Mouse (Mus musculus) neural tube, embryonic 15.5 days (tissue): ENCODE data around the gene Mtfp1. TPM values are rescaled to one million over a fixed set of nuclear protein-coding genes. Genes with fewer than 3 reads are reported as not detected.
"Not testable (repeated sequence)": the region's sequence is repeated elsewhere in the genome, so short reads cannot be mapped to it uniquely, and the experiment has no call there.

Experiments used
- ATAC-seq: fragments of 200-750 bp; cut with Nextera tagmentation; 2 replicates; pipeline ENCODE4 v1.8.0; 2017; ENCODE audit warnings: mild to moderate bottlenecking, moderate TSS enrichment, moderate library complexity; ENCODE audit not compliant: low FRiP score
- H3K27ac ChIP-seq: fragments of 300-500 bp; sonication (generic); replicated peaks from 2 replicates; pipeline ENCODE4 v1.5.1; 2015; ENCODE audit warnings: mild to moderate bottlenecking, inconsistent platforms
- H3K27me3 ChIP-seq: fragments of 300-500 bp; sonication (generic); replicated peaks from 2 replicates; pipeline ENCODE4 v1.6.1; 2015; ENCODE audit warnings: inconsistent platforms
- H3K36me3 ChIP-seq: fragments of 300-500 bp; sonication (generic); 2 replicates; pipeline ENCODE4 v1.6.1; 2015; ENCODE audit warnings: inconsistent platforms
- H3K4me1 ChIP-seq: fragments of 300-500 bp; sonication (generic); 2 replicates; pipeline ENCODE4 v1.6.1; 2015; ENCODE audit warnings: inconsistent platforms
- H3K4me2 ChIP-seq: fragments of 300-500 bp; sonication (generic); 2 replicates; pipeline ENCODE4 v1.6.1; 2015; ENCODE audit warnings: inconsistent platforms, mild to moderate bottlenecking, moderate library complexity
- H3K4me3 ChIP-seq: fragments of 300-500 bp; sonication (generic); replicated peaks from 2 replicates; pipeline ENCODE4 v1.5.1; 2015; ENCODE audit warnings: mild to moderate bottlenecking, inconsistent platforms
- H3K9ac ChIP-seq: fragments of 300-500 bp; sonication (generic); replicated peaks from 2 replicates; pipeline ENCODE4 v1.6.1; 2015; ENCODE audit warnings: mild to moderate bottlenecking, inconsistent platforms
- H3K9me3 ChIP-seq: fragments of 300-500 bp; sonication (generic); replicated peaks from 2 replicates; pipeline ENCODE4 v1.6.1; 2016; ENCODE audit warnings: inconsistent platforms
- WGBS: fragments of 180-500 bp; shearing (Covaris S2); methylation state at CpG from one replicate; pipeline ENCODE4 v1.1.7; 2015; ENCODE audit warnings: mixed read lengths; 5-methylcytosine and 5-hydroxymethylcytosine counted together
- polyA plus RNA-seq: library from polyadenylated mRNA; unstranded; fragments of >200 nt; fragmentation: Nextera tagmentation; extraction: Ambion mirVana; gene quantifications from 2 replicates; pipeline ENCODE4 v1.2.1, GENCODE M21; 2015

Mtfp1 gene
- polyA plus RNA-seq, 1 experiment from 2014 or later = 13.1 TPM

GRCm38 (mm10) chr11:4123922-4124321 lies 28.7 kb upstream of the Mtfp1 start:
- Histone ChIP-seq H3K9me3 (0 out of 2 replicates have a peak, but pooled peaks cover 11% of the 10 kb centered on the region), H3K4me3 (no peak overlapping the region), H3K27me3 (peaks cover 9% of the 10 kb centered on the region; the same call in 1 of the 2 replicates), H3K4me1 (peaks cover 3% of the 10 kb centered on the region; the same call in 1 of the 2 replicates), H3K9ac (no peak overlapping the region), H3K36me3 (no peaks in the 10 kb centered on the region), H3K27ac (no peak overlapping the region), H3K4me2 (no peak overlapping the region)
- ATAC-seq = no peak
- 65% methylated on average over 5 of the region's 5 CpGs for WGBS

- no peak within 1 kb of the TSS for H3K27ac ChIP-seq
- no peak within 1 kb of the TSS for H3K9ac ChIP-seq
- peaks cover 10% of the 10 kb centered on the region for H3K4me1 ChIP-seq
- 0 out of 2 replicates have a peak, but pooled peaks cover 11% of the 10 kb centered on the region for H3K9me3 ChIP-seq
- H3K36me3 ChIP-seq = no peaks in the 10 kb centered on the region
- H3K4me2 ChIP-seq = no peak within 1 kb of the TSS
- no peak within 1 kb of the TSS for H3K4me3 ChIP-seq
- H3K27me3 ChIP-seq = peaks cover 9% of the 10 kb centered on the region; the same call in 1 of the 2 replicates
- no peak for ATAC-seq
- 78% methylated on average over 10 of the region's 10 CpGs for WGBS
Measured at GRCm38 (mm10) chr11:4122742-4123579, 27.7 kb upstream of the Mtfp1 start, which contains the start of gene Sec14l2. TSS of gene Sec14l2 (minus strand) at chr11:4123415.

DNA sequence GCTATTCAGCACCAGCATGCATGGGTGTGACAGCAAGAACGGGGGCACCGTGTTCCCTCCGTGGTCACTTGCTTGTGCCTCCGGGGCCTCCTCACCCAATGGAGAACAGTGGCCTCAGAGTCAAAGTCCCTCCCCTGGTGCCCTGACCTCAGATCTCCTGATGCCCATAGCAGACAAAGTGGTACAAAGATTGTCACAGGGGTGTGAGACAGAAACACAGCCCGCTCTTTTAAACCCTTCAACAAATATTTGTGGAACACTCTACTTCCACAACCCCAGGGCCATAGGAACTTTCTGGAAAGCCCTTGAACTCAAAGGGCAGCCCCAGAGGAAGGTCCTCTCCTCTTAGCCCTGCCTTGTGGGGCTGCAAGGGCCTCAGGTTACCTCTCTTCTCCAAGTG lies 27.0 kb upstream of the Mtfp1 start:
- Histone ChIP-seq H3K36me3 (no peaks in the 10 kb centered on the region), H3K9me3 (0 out of 2 replicates have a peak, but pooled peaks cover 11% of the 10 kb centered on the region), H3K4me2 (no peak overlapping the region), H3K9ac (no peak overlapping the region), H3K4me3 (no peak overlapping the region), H3K4me1 (peaks cover 17% of the 10 kb centered on the region), H3K27me3 (peaks cover 9% of the 10 kb centered on the region; the same call in 1 of the 2 replicates), H3K27ac (no peak overlapping the region)
- ATAC-seq = no peak
- WGBS = 87% methylated on average over 5 of the region's 5 CpGs

GRCm38 (mm10) chr11:4121691-4122090 lies 26.4 kb upstream of the Mtfp1 start:
- H3K27me3 ChIP-seq = peaks cover 9% of the 10 kb centered on the region; the same call in 1 of the 2 replicates
- 84% methylated on average over 3 of the region's 3 CpGs for WGBS
- H3K9ac ChIP-seq = no peak overlapping the region
- no peak overlapping the region for H3K4me2 ChIP-seq
- ATAC-seq = no peak
- no peak overlapping the region for H3K4me3 ChIP-seq
- H3K36me3 ChIP-seq = no peaks in the 10 kb centered on the region
- 0 out of 2 replicates have a peak, but pooled peaks cover 11% of the 10 kb centered on the region for H3K9me3 ChIP-seq
- H3K4me1 ChIP-seq = peaks cover 22% of the 10 kb centered on the region
- no peak overlapping the region for H3K27ac ChIP-seq

- H3K27me3 ChIP-seq = peaks cover 9% of the 10 kb centered on the region; the same call in 1 of the 2 replicates
- no peaks in the 10 kb centered on the region for H3K36me3 ChIP-seq
- 78% methylated on average over 5 of the region's 5 CpGs for WGBS
- H3K9ac ChIP-seq = no peak overlapping the region
- H3K4me1 ChIP-seq = peaks cover 30% of the 10 kb centered on the region
- ATAC-seq = no peak
- H3K4me2 ChIP-seq = no peak overlapping the region
- H3K9me3 ChIP-seq = no peaks in the 10 kb centered on the region
- H3K4me3 ChIP-seq = no peak overlapping the region
- no peak overlapping the region for H3K27ac ChIP-seq
Measured at GRCm38 (mm10) chr11:4119635-4120034, 24.4 kb upstream of the Mtfp1 start.

DNA sequence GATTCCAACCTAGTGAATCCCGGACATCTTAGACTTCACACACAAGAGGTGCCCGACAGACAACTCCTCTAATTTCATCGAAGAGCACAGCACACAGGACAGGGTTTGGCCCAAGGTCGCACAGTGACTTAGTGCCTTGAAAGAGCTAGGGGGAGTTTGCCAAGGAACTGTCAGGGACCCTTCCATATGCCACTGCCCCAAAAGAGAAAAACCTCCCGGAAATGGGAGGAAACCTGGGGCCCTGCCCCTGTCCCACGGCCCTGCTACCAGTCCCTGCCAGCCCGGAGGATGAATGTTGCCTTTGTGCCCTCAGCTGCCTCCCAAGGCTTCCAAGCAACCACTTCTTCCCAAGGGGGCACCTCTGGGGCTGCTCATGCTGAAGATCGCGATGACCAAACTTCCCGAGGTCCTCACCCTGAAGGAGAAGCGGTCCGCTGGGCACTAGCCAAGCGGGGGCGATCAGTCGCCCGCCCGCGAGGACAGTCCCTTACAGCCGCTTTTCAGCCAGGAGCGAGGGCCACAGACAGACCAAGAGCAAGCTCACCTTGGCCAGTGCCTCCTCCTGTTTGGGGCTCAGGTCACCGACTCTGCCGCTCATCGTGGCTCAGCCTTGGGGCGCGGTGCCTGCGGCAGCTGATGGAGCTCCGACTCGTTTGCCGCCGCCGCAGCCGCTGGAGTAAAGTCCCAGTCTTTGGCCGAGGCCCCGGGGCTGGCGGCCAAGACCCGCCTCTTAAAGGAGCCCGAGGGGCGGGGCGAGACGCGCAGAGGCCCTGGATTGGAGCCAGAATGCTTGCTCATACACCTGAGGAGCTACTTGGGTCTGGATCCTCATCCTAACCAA lies 23.1 kb upstream of the Mtfp1 start:
- H3K36me3 ChIP-seq = no peaks in the 10 kb centered on the region
- H3K9me3 ChIP-seq = no peaks in the 10 kb centered on the region
- 2% methylated on average over 40 of the region's 41 CpGs for WGBS
- H3K9ac ChIP-seq = peak overlapping the region; percentile 76
- peaks cover 30% of the 10 kb centered on the region for H3K4me1 ChIP-seq
- ATAC-seq = peak; percentile 63
- H3K27me3 ChIP-seq = peaks cover 9% of the 10 kb centered on the region; the same call in 1 of the 2 replicates
- peak overlapping the region; percentile 75 for H3K27ac ChIP-seq
- peak overlapping the region; percentile 67 for H3K4me3 ChIP-seq
- peak overlapping the region; percentile 95 for H3K4me2 ChIP-seq

- Histone ChIP-seq H3K27ac (peak overlapping the region; percentile 75), H3K27me3 (peaks cover 9% of the 10 kb centered on the region; the same call in 1 of the 2 replicates), H3K9ac (peak overlapping the region; percentile 76), H3K36me3 (no peaks in the 10 kb centered on the region), H3K4me3 (peak overlapping the region; percentile 67), H3K9me3 (no peaks in the 10 kb centered on the region), H3K4me2 (peak overlapping the region; percentile 95), H3K4me1 (peaks cover 30% of the 10 kb centered on the region)
- ATAC-seq = peak; percentile 26; the same call in 1 of the 2 replicates
- 15% methylated on average over 3 of the region's 3 CpGs for WGBS
Measured at GRCm38 (mm10) chr11:4117372-4118071, 22.3 kb upstream of the Mtfp1 start.

GRCm38 (mm10) chr11:4116458-4117141 lies 21.4 kb upstream of the Mtfp1 start:
- peaks cover 9% of the 10 kb centered on the region; the same call in 1 of the 2 replicates for H3K27me3 ChIP-seq
- H3K4me3 ChIP-seq = no peak overlapping the region
- no peaks in the 10 kb centered on the region for H3K36me3 ChIP-seq
- H3K4me1 ChIP-seq = peaks cover 30% of the 10 kb centered on the region
- no peak overlapping the region for H3K27ac ChIP-seq
- peak; percentile 19; the same call in 1 of the 2 replicates for ATAC-seq
- peak overlapping the region; percentile 95 for H3K4me2 ChIP-seq
- WGBS = 56% methylated on average over 11 of the region's 11 CpGs
- no peaks in the 10 kb centered on the region for H3K9me3 ChIP-seq
- 0 out of 2 replicates have a peak overlapping the region, but pooled peaks have one; percentile 7 for H3K9ac ChIP-seq

DNA sequence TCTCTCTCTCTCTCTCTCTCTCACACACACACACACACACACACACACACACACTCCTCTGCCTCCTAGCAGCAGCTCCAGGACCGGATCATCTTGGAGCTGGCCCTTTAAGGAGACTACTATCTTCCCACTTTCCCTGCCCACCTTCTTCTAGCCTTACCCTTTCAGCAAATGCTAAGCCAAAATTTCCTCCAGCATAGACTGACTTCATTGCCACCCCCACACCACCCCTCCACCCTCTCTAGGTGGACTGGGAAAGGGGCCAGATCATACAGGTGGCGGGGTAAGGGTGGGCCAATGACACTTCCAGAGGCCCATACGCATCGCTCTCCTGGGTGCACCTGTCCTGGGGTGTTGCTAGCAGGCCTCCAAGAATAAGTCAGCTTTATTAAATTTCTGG lies 20.2 kb upstream of the Mtfp1 start:
- no peak overlapping the region for H3K27ac ChIP-seq
- no peak overlapping the region for H3K4me3 ChIP-seq
- no peaks in the 10 kb centered on the region for H3K9me3 ChIP-seq
- H3K27me3 ChIP-seq = peaks cover 9% of the 10 kb centered on the region; the same call in 1 of the 2 replicates
- H3K36me3 ChIP-seq = peaks cover 8% of the 10 kb centered on the region
- ATAC-seq = no peak
- no peak overlapping the region for H3K9ac ChIP-seq
- 94% methylated on average over 4 of the region's 4 CpGs for WGBS
- H3K4me2 ChIP-seq = no peak overlapping the region
- peaks cover 30% of the 10 kb centered on the region for H3K4me1 ChIP-seq

DNA sequence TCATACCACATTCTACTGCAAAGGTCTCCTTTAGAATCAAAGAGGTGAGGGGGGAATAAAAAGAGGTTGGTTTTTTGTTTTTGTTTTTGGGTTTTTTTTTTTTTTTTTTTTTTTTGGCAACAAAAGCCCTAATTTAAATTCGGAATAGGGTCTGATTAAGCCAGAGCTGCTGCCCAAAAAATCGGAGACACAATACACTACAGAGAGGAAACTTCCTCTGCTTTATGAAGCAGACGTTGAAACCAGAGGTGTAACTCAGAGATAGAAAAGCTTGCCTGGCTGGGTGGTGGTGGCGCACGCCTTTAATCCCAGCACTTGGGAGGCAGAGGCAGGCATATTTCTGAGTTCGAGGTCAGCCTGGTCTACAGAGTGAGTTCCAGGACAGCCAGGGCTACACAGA lies 19.3 kb upstream of the Mtfp1 start:
- 80% methylated on average over 6 of the region's 6 CpGs for WGBS
- Histone ChIP-seq H3K4me1 (peaks cover 30% of the 10 kb centered on the region), H3K36me3 (peaks cover 14% of the 10 kb centered on the region)
- H3K27ac ChIP-seq, ATAC-seq, H3K4me2 ChIP-seq, H3K9ac ChIP-seq, H3K9me3 ChIP-seq, H3K4me3 ChIP-seq, H3K27me3 ChIP-seq: not testable (repeated sequence)
